Mouse (Mus musculus): Measurements from ENCODE around the gene Copz1. TPM values are rescaled to one million over a fixed set of nuclear protein-coding genes. Genes with fewer than 3 reads are reported as not detected.

Gene Copz1
- total and polyA plus RNA-seq, 3 experiments: 80.0 to 271 (median 148) TPM

GRCm38 (mm10) chr15:103342415-103342814 is 69.9 kb downstream of the Copz1 start:
- Histone ChIP-seq H3K27me3 (replicated peaks) (peaks cover 8% of the 10 kb centered on the region), H3K9ac (ENCODE audit: insufficient read depth, low read depth) (no peak overlapping the region), H3K4me1 (ENCODE audit: control insufficient read depth in 1 of 2, insufficient read depth in 2 of 2) (peaks cover 11 to 36% of the 10 kb centered on the region in 2 experiments; a peak in 3 of 4 replicates), H3K4me2 (ENCODE audit: insufficient read depth, low read depth, poor library complexity, severe bottlenecking) (no peak overlapping the region), H3K4me3 (replicated peaks in 1 of 3; ENCODE audit: low read depth in 2 of 3, low read length in 2 of 3, poor library complexity in 1 of 3) (no peak overlapping the region), H3K27ac (ENCODE audit: insufficient read depth, low read depth) (no peak overlapping the region), H3K9me3 (replicated peaks; ENCODE audit: low read length) (no peaks in the 10 kb centered on the region), H3K79me2 (replicated peaks; ENCODE audit: control insufficient read depth, extremely low read depth, insufficient read depth, poor library complexity, severe bottlenecking) (no peaks in the 10 kb centered on the region), H3K36me3 (replicated peaks in 1 of 2; ENCODE audit: control insufficient read depth in 1 of 2, insufficient read depth in 1 of 2, low read length in 1 of 2) (peaks cover 0 to 5% of the 10 kb centered on the region in 2 experiments)
- dilution Hi-C loops (cut with MboI; ENCODE audit: extremely low pct_ligation_motif_present, extremely low pct_unique_long_range_greater_than_20kb, low sequenced_read_pairs): no loop called here
- in situ Hi-C loops (cut with MboI; ENCODE audit: low pct_ligation_motif_present, low pct_unique_long_range_greater_than_20kb, low sequenced_read_pairs): no loop called here
- TF ChIP-seq POLR2A (IDR thresholded peaks at IDR 0.05; ENCODE audit: low read depth, low read length) (no peak), GABPA (IDR thresholded peaks at IDR 0.05; ENCODE audit: insufficient replicate concordance, low read depth, low read length) (no peak), TCF12 (IDR thresholded peaks at IDR 0.05; ENCODE audit: low read depth, low read length) (no peak; the same call in 1 of the 2 replicates), EP300 (IDR thresholded peaks at IDR 0.05; ENCODE audit: low read length) (no peak), UBTF (IDR thresholded peaks at IDR 0.05; ENCODE audit: low read depth, low read length) (no peak), RAD21 (IDR thresholded peaks at IDR 0.05; ENCODE audit: low read depth, low read length) (peak; percentile 92), MAX (IDR thresholded peaks at IDR 0.05; ENCODE audit: low read length) (no peak), USF1 (IDR thresholded peaks at IDR 0.05; ENCODE audit: low read depth, low read length) (no peak), MAFK (IDR thresholded peaks at IDR 0.05; ENCODE audit: insufficient replicate concordance, low read length) (0 out of 2 replicates have a peak, but pooled peaks have one; percentile 33), MYC (IDR thresholded peaks at IDR 0.05; ENCODE audit: low read depth, low read length) (0 out of 2 replicates have a peak, but pooled peaks have one; percentile 60), HCFC1 (IDR thresholded peaks at IDR 0.05; ENCODE audit: low read depth, low read length) (no peak), RCOR1 (conservative IDR thresholded peaks at IDR 0.05; ENCODE audit: low read depth, low read length) (no peak), JUN (IDR thresholded peaks at IDR 0.05; ENCODE audit: insufficient read depth, low read depth, low read length) (no peak), ZKSCAN1 (IDR thresholded peaks at IDR 0.05; ENCODE audit: borderline replicate concordance, low read depth, low read length) (no peak), NELFE (IDR thresholded peaks at IDR 0.05; ENCODE audit: low read depth, low read length) (no peak), CTCF (conservative IDR thresholded peaks at IDR 0.05 in 1 of 2, IDR thresholded peaks at IDR 0.05 in 1 of 2; ENCODE audit: low read depth in 2 of 2, low read length in 2 of 2) (peak; percentile 95), ZC3H11A (IDR thresholded peaks at IDR 0.05; ENCODE audit: low read depth, low read length) (peak; percentile 27; the same call in 1 of the 2 replicates), ZNF384 (IDR thresholded peaks at IDR 0.05; ENCODE audit: low read depth, low read length) (no peak), ELF1 (IDR thresholded peaks at IDR 0.05; ENCODE audit: low read depth, low read length) (no peak), TBP (conservative IDR thresholded peaks at IDR 0.05; ENCODE audit: low read depth, low read length) (no peak), PAX5 (IDR thresholded peaks at IDR 0.05; ENCODE audit: low read length) (no peak), MAZ (IDR thresholded peaks at IDR 0.05; ENCODE audit: low read depth, low read length) (no peak), BHLHE40 (IDR thresholded peaks at IDR 0.05; ENCODE audit: low read depth, low read length) (no peak), USF2 (conservative IDR thresholded peaks at IDR 0.05; ENCODE audit: low read depth, low read length) (no peak), KAT2A (IDR thresholded peaks at IDR 0.05; ENCODE audit: insufficient replicate concordance, low read length) (no peak), CHD1 (IDR thresholded peaks at IDR 0.05; ENCODE audit: low read depth, low read length) (no peak), MXI1 (IDR thresholded peaks at IDR 0.05; ENCODE audit: low read depth, low read length) (no peak), ETS1 (conservative IDR thresholded peaks at IDR 0.05; ENCODE audit: low read depth, low read length) (no peak), JUND (conservative IDR thresholded peaks at IDR 0.05; ENCODE audit: low read depth, low read length) (peak; percentile 46; the same call in 1 of the 2 replicates), IRF4 (IDR thresholded peaks at IDR 0.05; ENCODE audit: low read depth, low read length) (no peak; the same call in 1 of the 2 replicates), SMC3 (IDR thresholded peaks at IDR 0.05; ENCODE audit: low read depth, low read length) (peak; percentile 78), POLR2AphosphoS2 (IDR thresholded peaks at IDR 0.05; ENCODE audit: low read depth, low read length) (no peak), E2F4 (IDR thresholded peaks at IDR 0.05; ENCODE audit: insufficient replicate concordance, low read depth, low read length) (no peak), NRF1 (IDR thresholded peaks at IDR 0.05; ENCODE audit: low read depth, low read length) (no peak)
- DNase-seq (ENCODE audit: extremely low read depth): peak; percentile 91
